Mouse (Mus musculus): ENCODE results near the gene Mttp.

Gene Mttp

DNA sequence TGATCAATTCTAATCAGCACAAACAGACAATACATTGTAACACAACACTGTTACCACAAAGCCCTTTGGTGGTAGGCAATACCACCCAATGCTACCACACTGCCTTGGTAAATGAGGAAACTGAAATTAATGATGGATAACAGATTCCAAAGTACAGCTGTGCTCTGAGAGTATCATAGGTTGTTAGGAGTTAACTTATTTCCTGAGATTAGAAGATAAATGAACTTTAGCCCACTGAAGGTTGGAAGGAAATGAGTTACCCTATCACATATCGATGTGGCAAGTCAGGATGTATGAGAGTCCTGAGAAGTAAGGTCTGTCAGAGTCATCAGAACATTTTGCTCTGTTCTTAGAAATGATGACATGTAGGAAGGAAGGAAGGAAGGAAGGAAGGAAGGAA is 10.2 kb downstream of the Mttp start:
- no peak for DNase-seq (ENCODE audit: extremely low read depth, low read depth)

DNA sequence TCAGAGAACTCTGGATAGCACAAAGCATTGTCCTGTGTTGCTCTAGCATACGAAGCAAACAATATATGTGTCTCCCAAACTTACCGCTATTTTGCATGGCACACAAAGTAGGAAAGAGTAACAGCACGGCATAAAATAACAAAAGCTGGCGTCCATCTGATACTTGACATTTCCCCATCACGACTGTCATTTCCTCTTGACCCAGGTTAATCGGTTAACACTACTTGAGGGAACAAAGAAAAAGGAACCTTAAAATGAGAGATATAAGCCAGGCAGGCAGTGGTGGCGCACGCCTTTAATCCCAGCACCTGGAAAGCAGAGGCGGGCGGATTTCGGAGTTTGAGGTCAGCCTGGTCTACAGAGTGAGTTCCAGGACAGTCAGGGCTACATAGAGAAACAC is 10.9 kb downstream of the Mttp start:
- no peak for DNase-seq (ENCODE audit: extremely low read depth, low read depth)

DNA sequence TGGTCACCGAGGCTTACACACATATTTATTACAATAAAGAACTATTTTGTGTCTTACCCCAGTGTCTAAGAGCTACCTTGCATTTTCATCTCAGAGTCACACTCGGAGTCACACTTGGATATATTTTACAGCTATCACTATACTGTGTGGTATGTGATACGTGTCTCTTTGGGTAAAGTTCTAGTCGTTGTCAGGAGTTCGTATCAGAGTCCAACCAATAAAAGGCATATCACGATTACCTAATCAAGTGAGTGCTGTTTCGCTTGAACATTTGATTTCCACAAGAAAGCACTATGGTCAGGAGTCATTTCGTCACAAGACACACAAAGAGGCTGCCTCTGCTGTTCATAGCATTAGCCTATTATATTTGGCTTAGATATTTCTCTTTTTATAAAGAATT is 11.3 kb downstream of the Mttp start:
- DNase-seq (ENCODE audit: extremely low read depth, low read depth), result no peak

DNA sequence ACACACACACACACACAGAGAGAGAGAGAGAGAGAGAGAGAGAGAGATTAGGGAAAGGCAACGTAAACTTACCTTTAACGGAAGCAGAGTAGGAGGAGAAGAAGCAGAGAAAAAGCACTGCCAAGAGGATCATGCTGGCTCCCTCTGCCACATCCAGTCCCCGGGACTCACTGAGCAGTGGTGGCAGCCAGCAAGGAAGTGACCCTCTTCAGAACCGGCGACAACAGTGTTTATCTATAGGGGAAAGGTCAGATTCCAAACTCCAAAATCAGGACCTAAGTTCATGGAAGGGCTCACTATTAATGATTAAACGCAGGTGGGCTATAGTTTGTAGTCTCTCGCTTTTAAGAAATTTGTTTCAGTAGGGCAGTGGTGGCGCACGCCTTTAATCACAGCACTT is 13.6 kb downstream of the Mttp start:
- no peak for DNase-seq (ENCODE audit: extremely low read depth, low read depth)

DNA sequence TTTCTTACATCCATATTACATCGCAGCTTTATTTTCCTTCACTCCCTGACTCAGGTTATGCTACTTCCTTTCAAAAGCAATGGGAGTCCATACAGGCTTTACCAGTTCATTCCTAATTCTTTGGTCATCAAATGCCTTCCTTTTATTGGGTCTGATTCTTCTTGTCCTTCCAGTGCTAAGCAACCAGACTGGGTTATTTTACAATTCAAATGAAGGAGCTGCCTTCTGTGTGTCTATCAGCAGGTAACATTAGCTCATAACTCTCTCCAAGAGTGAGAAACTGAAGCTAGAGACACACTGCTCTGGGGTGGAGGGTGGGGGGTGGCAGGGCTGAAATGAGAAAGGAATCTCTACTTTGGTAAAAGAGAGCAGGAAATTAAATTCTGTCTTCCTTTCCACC is 14.1 kb downstream of the Mttp start:
- DNase-seq (ENCODE audit: extremely low read depth, low read depth), result no peak

DNA sequence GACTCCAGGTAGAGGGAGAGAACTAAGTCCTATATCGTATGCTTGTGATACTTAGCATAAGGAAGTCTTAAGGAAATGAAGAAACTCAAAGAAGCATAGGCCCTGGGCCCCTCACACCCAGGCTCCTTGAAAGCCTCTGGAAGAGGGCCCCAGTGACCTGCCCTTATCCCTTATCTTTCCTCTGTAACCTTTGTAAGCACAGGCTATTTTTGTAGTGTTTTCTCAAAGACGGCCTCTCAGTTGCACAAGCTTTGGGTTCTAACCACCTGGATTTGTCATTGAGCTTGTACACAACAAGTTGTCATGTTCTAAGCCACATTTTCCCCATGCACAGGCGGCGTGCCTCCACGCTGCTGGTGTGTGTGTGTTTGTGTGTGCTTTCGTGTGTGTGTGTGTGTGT is 15.7 kb downstream of the Mttp start:
- DNase-seq (ENCODE audit: extremely low read depth, low read depth), result no peak

DNA sequence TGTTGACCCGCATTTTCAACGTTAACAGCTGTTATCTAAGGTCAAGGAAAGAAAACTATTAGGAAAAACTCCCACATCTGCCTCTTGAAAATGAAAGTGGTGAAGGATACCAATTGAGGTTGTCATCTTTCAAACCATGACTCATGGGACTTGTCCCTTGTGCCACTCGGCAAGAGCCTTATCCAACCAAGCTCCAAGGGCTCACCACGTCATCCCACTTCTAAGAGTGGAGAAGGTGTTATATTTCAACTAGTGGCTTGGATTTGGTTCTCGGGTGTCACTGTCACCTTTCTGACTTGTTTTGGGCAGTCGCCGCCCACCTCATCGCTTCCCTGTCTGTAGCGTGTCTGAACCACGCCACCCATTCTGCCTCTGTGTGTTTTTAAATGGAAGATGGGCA is 20.9 kb downstream of the Mttp start:
- DNase-seq (ENCODE audit: extremely low read depth, low read depth), result no peak

DNA sequence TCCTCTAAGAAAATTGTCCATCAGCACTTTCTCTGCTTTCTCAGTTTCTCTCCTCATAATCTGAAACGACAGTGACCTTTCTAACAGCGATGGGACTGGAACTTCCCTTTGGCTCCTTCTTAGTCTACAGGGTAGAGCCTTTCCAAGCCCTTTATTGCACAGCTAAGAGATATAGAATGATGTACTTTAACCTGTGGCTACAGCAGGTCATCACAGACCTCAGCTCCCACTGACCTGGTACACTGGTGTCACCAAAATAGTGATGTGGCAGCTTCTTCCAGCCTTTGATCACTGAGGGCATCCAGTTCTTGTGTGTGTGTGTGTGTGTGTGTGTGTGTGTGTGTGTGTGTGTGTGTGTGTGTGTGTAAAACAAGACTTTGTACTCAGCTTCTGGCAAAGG is 23.3 kb downstream of the Mttp start:
- DNase-seq (ENCODE audit: extremely low read depth, low read depth), result no peak

DNA sequence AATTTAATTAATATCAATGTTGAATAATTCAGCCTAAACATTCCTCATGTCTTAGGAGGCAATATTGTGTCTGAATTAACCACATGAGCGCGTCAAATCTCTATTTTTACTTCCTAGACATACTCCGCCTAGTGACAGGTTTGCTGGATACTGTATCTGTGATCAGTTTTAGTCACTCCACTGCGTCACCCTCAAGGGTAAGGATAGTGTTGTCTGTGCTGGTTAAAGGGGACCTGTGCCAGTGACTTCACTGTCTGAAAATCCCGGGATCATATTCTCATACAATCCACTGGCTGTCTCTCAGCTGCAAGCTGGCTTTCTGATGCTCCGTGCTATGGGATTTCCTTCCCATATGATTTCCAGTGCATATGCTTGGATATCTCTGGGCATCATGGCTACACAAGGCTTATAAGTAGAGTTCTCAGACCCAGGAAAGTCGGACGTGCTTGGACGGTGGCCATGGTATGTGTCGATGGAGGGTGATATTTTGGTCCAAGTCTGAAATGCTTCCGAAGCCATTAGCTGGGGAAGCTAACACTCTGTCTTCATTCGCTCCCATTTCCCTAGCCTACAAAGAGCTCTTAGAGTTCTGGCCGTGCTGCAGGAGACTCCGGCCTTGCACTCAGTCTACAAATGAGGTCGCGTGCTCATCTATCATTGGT is 25.2 kb downstream of the Mttp start:
- DNase-seq (ENCODE audit: extremely low read depth, low read depth), result no peak

DNA sequence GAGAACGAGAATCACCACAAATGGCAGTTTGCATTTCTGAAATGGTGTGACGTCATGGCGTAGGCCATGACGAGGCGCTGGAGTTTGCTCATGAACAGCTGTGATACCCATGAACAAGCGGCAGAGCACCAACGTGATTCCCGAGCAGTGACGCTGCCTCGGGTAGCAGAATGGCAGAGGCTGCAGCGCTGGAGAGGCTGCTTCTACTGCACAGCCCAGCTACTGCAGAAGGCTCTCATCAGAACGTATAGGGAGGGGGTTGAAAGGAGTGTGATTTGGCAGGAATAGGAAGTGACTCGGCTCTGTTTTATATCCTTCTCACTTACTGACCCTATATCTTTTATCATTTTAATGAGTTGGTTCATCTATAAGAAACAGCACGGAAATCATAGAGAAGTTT is 25.9 kb downstream of the Mttp start:
- DNase-seq (ENCODE audit: extremely low read depth, low read depth), result no peak

DNA sequence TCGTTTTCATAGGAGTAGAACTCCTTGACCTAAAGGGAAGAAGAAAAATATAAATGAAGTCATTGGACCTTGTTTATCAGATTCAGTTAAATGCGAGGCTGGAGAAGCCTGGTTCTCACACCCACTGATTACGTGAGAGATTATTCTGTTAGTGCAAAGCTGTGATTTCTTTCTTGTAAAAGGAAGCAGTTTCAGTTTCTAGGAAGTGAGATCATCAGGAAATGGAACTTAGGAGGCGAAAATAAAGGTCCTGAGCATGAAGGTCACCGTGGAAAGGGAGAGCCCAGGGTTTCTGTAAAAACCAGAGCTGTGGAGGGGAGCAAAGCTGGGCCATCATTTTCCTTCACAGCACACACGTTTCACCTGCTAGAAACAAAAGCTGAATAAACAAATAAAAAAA is 26.4 kb downstream of the Mttp start:
- no peak for DNase-seq (ENCODE audit: extremely low read depth, low read depth)

DNA sequence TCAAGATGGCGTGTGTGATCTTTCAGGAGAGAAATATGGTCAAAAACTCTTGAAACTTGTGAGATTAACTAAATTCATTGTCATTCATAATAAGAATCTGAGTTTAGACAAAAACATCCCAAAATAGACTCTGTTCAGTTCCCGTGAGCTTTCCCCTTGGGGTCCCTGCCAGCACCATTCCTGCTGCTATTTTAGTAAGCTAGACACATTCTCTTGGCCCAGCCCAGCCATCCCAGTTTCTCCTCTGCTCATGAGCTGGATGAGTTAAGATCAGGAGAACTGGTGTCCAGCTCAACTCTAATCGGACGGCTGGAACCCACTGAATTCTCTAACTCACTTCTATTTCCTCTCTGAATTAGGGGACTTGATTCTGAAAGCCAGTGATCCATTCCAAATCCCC is 27.9 kb downstream of the Mttp start:
- no peak for DNase-seq (ENCODE audit: extremely low read depth, low read depth)

DNA sequence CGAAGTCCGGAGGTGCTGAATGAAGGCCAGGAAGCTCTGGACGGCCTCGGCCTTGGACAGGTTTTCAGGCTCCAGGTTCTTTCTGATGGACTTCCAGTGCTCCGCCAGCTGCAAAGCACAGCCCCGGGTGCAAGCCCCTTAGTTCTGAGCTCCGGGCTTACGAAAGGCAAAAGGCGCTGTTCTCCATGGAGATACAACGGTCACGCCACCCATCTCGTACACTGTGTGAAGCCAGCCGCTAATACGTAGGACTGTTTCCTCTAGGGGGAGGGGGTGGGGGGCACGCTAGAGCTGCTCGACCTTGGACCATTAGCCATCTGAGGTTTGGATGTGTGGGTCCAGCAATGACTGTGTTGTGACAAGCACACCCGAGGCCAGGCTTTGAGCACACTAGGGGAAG is 30.7 kb downstream of the Mttp start:
- no peak for DNase-seq (ENCODE audit: extremely low read depth, low read depth)

DNA sequence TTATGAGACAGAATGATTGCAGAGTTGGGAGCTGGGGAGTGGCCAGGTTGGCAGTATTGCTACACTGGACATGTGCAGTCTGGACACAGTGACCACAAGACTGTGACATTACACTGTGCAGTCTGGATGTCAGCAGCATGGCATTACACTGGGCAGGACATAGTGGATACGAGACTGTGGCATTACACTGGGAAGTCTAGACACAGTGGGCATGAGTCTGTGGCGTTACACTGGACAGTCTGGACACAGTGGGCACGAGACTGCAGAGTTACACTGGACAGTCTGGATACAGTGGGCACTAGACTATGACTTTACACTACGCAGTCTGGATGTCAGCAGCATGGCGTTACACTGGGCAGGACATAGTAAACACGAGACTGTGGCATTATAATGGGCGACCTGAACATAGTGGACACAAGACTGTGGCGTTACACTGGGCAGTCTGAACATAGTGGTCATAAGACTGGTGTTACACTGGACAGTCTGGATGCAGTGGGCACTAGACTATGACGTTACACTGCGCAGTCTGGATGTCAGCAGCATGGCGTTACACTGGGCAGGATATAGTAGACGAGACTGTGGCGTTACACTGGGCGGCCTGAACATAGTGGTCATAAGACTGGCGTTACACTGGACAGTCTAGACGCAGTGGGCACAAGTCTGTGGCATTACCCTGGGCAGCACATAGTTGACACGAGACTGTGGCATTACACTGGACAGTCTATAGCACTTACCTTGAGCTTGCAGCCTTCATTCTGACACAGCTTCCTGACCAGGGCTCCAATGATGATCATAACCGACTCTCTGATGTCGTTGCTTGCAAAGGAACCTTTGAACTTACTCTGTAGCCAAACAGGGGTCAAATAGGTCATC is 33.6 kb downstream of the Mttp start:
- no peak for DNase-seq (ENCODE audit: extremely low read depth, low read depth)

DNA sequence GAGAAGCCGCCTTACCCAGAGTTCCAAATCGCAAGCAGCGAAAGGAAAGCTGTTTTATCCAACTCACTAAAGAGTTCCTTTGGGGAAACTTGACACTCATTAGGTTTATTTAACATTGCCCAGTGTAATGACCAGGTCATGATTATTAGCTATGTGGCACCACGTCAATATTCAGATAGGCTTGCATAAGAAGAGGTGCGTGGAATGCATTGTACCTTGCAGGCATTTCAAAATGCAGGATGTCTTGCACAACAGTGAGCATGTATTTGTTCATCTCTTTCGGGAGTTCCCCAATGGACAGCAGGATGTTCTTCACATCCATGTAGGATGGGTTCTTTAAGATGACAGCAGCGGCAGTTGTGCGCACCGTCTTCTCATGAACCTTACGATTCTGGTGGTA is 37.9 kb downstream of the Mttp start:
- DNase-seq (ENCODE audit: extremely low read depth, low read depth), result no peak

DNA sequence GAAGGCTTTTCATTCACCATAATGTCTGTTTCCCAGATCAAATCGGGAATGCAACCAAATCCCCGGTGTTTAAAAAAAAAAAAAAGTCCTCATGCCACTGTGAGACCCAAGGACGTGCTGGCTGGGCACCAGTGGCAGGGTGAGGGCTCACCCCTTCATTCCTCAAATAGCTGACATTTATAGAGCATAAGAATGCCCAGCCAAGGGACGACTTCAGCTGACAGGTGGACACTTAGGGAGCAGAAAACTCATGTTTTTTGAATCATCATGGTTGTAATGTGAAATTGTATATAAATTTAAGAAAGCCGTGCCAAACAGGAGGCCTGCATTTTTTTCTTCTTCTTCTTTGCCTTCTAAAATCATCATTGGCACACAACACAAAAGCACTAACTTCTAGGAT is 39.7 kb downstream of the Mttp start:
- no peak for DNase-seq (ENCODE audit: extremely low read depth, low read depth)

DNA sequence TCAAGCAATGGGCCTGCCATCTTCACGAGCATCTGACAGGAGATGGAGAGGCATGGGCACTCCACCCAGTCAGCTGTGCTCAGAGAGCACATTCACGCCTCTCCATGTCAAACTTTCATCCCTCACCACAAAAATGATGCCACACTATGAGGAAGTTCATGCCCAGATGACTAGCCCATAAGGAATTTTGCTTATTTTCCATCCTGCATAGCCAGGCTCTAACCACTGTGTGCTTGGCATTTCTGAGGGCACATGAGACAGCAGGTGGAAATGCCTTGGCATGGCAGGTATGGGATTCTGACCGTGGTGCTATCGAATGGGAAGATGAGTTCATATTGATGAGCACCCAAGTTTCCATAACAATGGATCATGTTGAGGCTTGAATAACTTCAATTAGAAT is 41.1 kb downstream of the Mttp start:
- no peak for DNase-seq (ENCODE audit: extremely low read depth, low read depth)

DNA sequence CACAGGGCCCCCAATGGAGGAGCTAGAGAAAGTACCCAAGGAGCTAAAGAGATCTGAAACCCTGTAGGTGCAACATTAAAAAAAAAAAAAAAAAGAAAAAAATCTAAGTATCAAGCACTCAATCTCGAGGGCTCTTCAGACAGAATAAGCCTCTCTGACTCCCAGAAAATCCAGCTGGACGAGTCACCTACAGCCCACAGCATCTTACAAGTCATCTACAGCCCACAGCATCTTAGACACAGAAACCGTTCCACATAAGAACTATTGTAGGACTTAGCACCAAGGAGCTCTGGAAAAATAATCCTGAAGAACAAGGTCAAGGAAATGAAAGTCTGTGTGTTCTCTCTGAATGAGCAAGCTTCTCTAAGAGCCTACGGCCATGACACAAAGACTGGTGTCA is 42.8 kb downstream of the Mttp start:
- no peak for DNase-seq (ENCODE audit: extremely low read depth, low read depth)

DNA sequence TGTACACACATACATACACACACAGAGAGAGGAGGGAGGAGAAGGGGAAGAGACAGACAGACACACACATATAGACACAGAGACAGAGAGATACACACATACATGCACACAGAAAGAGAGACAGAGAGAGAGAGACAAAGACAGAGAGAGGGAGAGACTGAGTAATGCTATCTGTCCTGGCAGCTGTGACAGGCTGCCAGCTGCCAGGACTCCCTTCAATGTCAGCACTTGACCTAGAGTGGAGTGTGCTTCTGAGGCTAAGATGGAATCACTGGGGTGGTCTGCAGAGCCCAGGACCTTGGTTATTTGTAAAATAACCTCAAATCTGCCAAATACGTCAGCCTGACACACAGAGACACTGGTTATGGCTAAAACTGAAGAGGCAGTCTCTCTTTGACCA is 47.0 kb downstream of the Mttp start:
- no peak for DNase-seq (ENCODE audit: extremely low read depth, low read depth)

DNA sequence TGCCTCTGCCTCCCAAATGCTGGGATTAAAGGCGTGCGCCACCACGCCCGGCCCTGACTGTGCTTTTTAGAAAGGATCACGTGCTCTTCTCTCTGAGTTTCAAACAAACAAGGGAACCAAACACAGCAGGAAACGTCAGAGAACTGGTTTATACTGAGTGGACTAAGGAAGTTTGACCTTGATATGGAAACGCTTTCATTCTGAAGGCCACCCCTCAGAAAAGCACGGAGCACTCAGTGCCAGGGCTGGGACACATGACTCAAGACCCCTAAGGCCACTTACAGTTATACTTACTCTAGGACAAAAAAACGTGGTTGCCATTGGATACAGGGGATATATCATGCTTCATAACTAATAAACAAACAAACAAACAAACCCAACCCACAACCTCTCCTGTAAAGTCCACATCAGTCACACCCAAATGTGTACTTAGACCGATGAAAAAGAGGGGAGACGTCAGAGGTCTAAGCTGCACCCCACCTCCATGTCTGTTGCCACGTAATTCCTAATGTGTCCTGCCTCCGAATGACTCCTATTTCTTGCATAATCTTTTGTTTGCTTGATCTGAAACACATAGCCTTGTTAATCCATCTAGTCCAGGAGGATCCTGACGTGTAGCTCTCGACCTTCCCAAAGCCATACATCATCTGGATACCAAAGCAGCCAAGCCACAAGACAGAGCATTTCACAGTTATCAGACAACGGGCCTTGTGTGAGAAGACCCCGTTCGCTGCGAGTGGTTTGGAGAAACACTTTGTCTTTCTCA is 48.3 kb downstream of the Mttp start:
- DNase-seq (ENCODE audit: extremely low read depth, low read depth), result no peak

DNA sequence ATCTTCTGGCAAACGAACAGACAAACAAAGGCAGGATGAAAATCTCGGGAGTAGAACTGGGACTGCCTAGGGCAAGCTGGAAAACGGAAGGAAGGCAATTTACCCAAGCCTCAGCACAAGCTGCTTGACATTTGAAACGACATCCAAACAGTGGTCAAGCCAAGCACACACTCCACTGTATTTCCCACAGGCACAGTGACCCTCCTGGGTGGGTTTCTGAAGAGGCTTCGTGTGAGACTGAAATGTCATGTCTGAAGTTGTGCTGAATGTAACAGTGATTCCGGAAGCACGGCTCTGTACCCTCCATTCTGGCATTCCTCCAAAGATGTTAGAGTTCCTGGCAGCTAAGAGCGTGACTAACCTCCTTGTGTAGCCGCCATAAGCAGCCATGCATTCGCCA is 49.0 kb downstream of the Mttp start:
- no peak for DNase-seq (ENCODE audit: extremely low read depth, low read depth)

DNA sequence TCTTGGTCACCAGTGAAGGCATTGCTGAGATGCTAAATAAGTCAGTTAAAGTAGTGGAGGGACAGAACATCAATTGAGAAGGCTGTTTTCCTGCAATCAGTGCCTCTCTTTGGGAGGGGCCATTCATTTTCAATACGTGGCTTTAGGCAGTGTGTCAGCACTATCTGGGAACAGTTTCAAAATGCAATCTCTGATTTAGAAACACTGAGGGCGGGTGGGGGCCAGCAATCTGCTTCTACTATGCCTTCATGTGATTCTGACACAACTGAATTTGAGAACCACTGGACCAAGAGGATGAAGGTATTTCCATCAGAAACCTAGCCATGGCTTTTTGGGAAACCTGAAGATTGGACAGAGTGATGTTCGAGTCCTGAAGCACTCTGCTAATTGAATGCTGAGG is 49.5 kb downstream of the Mttp start:
- DNase-seq (ENCODE audit: extremely low read depth, low read depth), result no peak
